Mouse (Mus musculus): ENCODE measurements around the gene Tcea2.

DNA sequence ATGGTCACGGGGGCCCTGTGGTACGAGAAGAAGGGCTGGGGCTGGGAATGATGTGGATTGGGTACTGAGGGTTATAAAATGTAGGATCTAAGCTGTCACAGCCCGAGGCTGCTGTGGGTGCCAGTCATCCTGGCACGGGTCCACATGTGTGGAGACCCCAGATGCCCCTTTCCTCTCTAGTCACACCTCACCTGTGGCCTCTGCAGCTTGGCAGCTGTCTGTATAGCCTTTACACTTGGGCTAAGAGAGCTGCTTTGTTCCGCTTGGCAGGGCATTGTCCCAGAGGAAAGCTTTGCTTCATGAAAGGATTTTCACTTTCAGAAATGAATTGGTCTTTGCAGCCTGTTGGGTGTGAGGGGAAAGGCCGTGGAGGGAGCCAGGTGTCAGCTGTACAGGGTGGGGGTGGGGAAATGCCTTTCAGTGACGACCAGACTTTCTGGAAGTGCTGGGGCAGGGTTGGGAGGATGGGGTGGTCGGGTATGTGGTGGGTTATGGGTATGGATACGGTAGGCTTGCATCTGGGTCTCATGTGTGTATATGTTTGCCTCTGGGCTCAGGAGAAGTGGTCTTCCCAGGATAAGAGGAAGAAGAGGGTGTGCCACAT, 47.7 kb downstream of the Tcea2 start:
- TF ChIP-seq CTCF (IDR thresholded peaks at IDR 0.05; ENCODE audit: low read depth) (no peak), EP300 (IDR thresholded peaks at IDR 0.05; ENCODE audit: low read depth) (no peak)

All from liver, embryonic 14.5 days (tissue).